11 mouse cellular contexts compared by ENCODE assay signal in genomic region chr17:10086132-10086531, GRCm38 (mm10).
DNase-seq lines count a peak whose midpoint lies in the region; ATAC-seq lines count a peak whose summit lies in the region.
"Had no signal": no experiment of that assay in that cellular context is flagged by ENCODE, and none has a peak within 500 bp of the region (broad histone marks: within the 10 kb centered on the region; RNA-seq: fewer than 3 reads in every experiment).

No protein-coding gene starts in this region.

- H3K36me3 ChIP-seq in kidney, embryonic 16.5 days (ENCODE audit: insufficient read depth, low read length) = no peaks in the 10 kb centered on the region
- H3K36me3 ChIP-seq in stomach, embryonic 15.5 days = no peaks in the 10 kb centered on the region
- H3K36me3 ChIP-seq: neural tube, embryonic 13.5 days had no signal

- 39% methylated on average over 2 of the region's 2 CpGs for WGBS in kidney, embryonic 16.5 days
- WGBS in stomach, embryonic 15.5 days = 21% methylated on average over 2 of the region's 2 CpGs

- peak; percentile 15 to 44 for DNase-seq in adrenal gland, postnatal 36 days
- no peak for DNase-seq in adrenal gland, postnatal 14 days
- peak; percentile 72 for DNase-seq in kidney, postnatal 10 days
- DNase-seq in testis, postnatal 10 days (ENCODE audit: low spot score) = peak; percentile 49
- DNase-seq in testis, postnatal 14 days (ENCODE audit: low spot score) = no peak
- DNase-seq: cerebellum, postnatal 36 days had no signal

- no peak for ATAC-seq in kidney, embryonic 16.5 days (ENCODE audit: low FRiP score, low TSS enrichment)
- peak; percentile 85 for ATAC-seq in stomach, embryonic 15.5 days (ENCODE audit: insufficient read depth, low FRiP score, low read depth)
- no peak for ATAC-seq in erythroid progenitor cell, adult 5-6 weeks (replicated peaks; ENCODE audit: low FRiP score, poor library complexity, severe bottlenecking)

- no peak overlapping the region for H3K4me3 ChIP-seq in kidney, embryonic 16.5 days (ENCODE audit: low read length)
- no peak overlapping the region for H3K4me3 ChIP-seq in stomach, embryonic 15.5 days (replicated peaks)
- H3K4me3 ChIP-seq: erythroblast, embryonic 14.5 days; neural tube, embryonic 13.5 days had no signal

- no peak overlapping the region for H3K27ac ChIP-seq in kidney, embryonic 16.5 days (ENCODE audit: low read length)
- peak overlapping the region; percentile 18; the same call in 1 of the 2 replicates for H3K27ac ChIP-seq in stomach, embryonic 15.5 days
- H3K27ac ChIP-seq: neural tube, embryonic 13.5 days had no signal

- no peaks in the 10 kb centered on the region for H3K27me3 ChIP-seq in kidney, embryonic 16.5 days (ENCODE audit: insufficient read depth, low read length)
- H3K27me3 ChIP-seq in stomach, embryonic 15.5 days (replicated peaks) = no peaks in the 10 kb centered on the region
- H3K27me3 ChIP-seq: neural tube, embryonic 13.5 days had no signal

- H3K4me1 ChIP-seq in kidney, embryonic 16.5 days (ENCODE audit: insufficient read depth, low read length) = 0 out of 2 replicates have a peak, but pooled peaks cover 7% of the 10 kb centered on the region
- peaks cover 6% of the 10 kb centered on the region for H3K4me1 ChIP-seq in stomach, embryonic 15.5 days

- no peaks in the 10 kb centered on the region for H3K9me3 ChIP-seq in kidney, embryonic 16.5 days (ENCODE audit: low read length)
- no peaks in the 10 kb centered on the region for H3K9me3 ChIP-seq in stomach, embryonic 15.5 days

- H3K4me2 ChIP-seq in kidney, embryonic 16.5 days (replicated peaks; ENCODE audit: low read depth, low read length) = no peak overlapping the region
- no peak overlapping the region for H3K4me2 ChIP-seq in stomach, embryonic 15.5 days
- H3K4me2 ChIP-seq: neural tube, embryonic 13.5 days had no signal

- no peak overlapping the region for H3K9ac ChIP-seq in kidney, embryonic 16.5 days (replicated peaks; ENCODE audit: low read length)
- H3K9ac ChIP-seq in stomach, embryonic 15.5 days = no peak overlapping the region
- H3K9ac ChIP-seq: neural tube, embryonic 13.5 days had no signal

Comparison
In these comparisons a context has a peak if more than half of its experiments do, and no peak if none do; other contexts are left out.
1. DNase-seq: peak in adrenal gland, postnatal 36 days (2 of 2), kidney, postnatal 10 days (single experiment) and testis, postnatal 10 days (single experiment); none in adrenal gland, postnatal 14 days (single experiment) and testis, postnatal 14 days (single experiment).